Mouse (Mus musculus): Measurements from ENCODE around the gene Egr4. TPM values are rescaled to one million over a fixed set of nuclear protein-coding genes. Genes with fewer than 3 reads are reported as not detected.

Egr4 gene
- polyA plus RNA-seq, 1 experiment from 2014 or later: not detected

GRCm38 (mm10) chr6:85472542-85472941 lies 40.8 kb downstream of the Egr4 start:
- 52% methylated on average over 5 of the region's 5 CpGs for WGBS
- no peak overlapping the region for H3K9ac ChIP-seq
- peaks cover 20% of the 10 kb centered on the region for H3K36me3 ChIP-seq
- peaks cover 54% of the 10 kb centered on the region for H3K27me3 ChIP-seq (replicated peaks)
- no peak overlapping the region for H3K4me3 ChIP-seq
- ATAC-seq (ENCODE audit: insufficient number of reproducible peaks, low FRiP score): no peak
- H3K4me2 ChIP-seq: no peak overlapping the region
- H3K4me1 ChIP-seq (replicated peaks): no peaks in the 10 kb centered on the region
- H3K27ac ChIP-seq (ENCODE audit: poor library complexity, severe bottlenecking): no peak overlapping the region
- H3K9me3 ChIP-seq (replicated peaks): no peaks in the 10 kb centered on the region

DNA sequence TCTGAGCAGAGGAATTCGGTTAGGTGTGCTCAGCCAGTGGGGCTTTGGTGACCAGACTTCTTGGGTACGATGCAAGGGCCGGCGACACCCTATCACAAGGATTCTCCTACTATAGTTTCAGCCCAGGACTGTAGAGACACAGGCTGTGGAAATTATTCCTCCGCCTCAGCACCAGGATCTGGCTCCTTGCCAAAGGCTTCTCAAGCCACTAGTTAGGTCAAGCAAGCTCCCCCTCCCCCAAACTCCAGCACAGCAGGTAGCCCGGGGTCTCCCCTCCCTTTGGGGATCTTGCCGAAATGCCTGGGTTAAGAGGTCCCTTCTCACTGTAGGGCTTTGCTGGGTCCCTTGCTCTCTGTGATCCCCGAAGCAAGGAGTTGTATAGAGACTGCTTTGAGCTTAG lies 41.4 kb downstream of the Egr4 start:
- peaks cover 48% of the 10 kb centered on the region for H3K27me3 ChIP-seq (replicated peaks)
- 50% methylated on average over 8 of the region's 8 CpGs for WGBS
- ATAC-seq (ENCODE audit: insufficient number of reproducible peaks, low FRiP score): no peak

GRCm38 (mm10) chr6:85469660-85470430 lies 43.5 kb downstream of the Egr4 start:
- no peaks in the 10 kb centered on the region for H3K4me1 ChIP-seq (replicated peaks)
- peaks cover 28% of the 10 kb centered on the region; the same call in 1 of the 2 replicates for H3K27me3 ChIP-seq (replicated peaks)
- H3K9ac ChIP-seq: no peak overlapping the region
- H3K36me3 ChIP-seq: peaks cover 47% of the 10 kb centered on the region
- no peak overlapping the region for H3K4me3 ChIP-seq
- H3K27ac ChIP-seq (ENCODE audit: poor library complexity, severe bottlenecking): no peak overlapping the region
- no peak overlapping the region for H3K4me2 ChIP-seq
- no peak for ATAC-seq (ENCODE audit: insufficient number of reproducible peaks, low FRiP score)
- 71% methylated on average over 5 of the region's 5 CpGs for WGBS
- no peaks in the 10 kb centered on the region for H3K9me3 ChIP-seq (replicated peaks)

More for the DNA sequence above, 41.4 kb downstream of the Egr4 start:
- peaks cover 26% of the 10 kb centered on the region for H3K36me3 ChIP-seq
- H3K4me3 ChIP-seq: no peak overlapping the region
- H3K27ac ChIP-seq (ENCODE audit: poor library complexity, severe bottlenecking): no peak overlapping the region
- H3K4me2 ChIP-seq: no peak overlapping the region
- no peaks in the 10 kb centered on the region for H3K4me1 ChIP-seq (replicated peaks)
- H3K9me3 ChIP-seq (replicated peaks): no peaks in the 10 kb centered on the region
- no peak overlapping the region for H3K9ac ChIP-seq

GRCm38 (mm10) chr6:85465381-85465780 lies 48.0 kb downstream of the Egr4 start:
- Histone ChIP-seq H3K27ac (ENCODE audit: poor library complexity, severe bottlenecking) (no peak overlapping the region), H3K27me3 (replicated peaks) (no peaks in the 10 kb centered on the region), H3K4me1 (replicated peaks) (no peaks in the 10 kb centered on the region), H3K4me2 (no peak overlapping the region), H3K36me3 (peaks cover 91% of the 10 kb centered on the region), H3K4me3 (no peak overlapping the region), H3K9me3 (replicated peaks) (no peaks in the 10 kb centered on the region), H3K9ac (no peak overlapping the region)
- ATAC-seq (ENCODE audit: insufficient number of reproducible peaks, low FRiP score): no peak

Other genes with a start within 250 kb of the Egr4 start
- 2.9 and 3.9 TPM in 2 replicates for gene Sfxn5, start 180.2 kb downstream of the Egr4 start, polyA plus RNA-seq (2016; fragmentation: Nextera tagmentation; extraction: Ambion mirVana)
- 42.0 and 42.6 TPM in 2 replicates for gene Rab11fip5, start 139.0 kb downstream of the Egr4 start, polyA plus RNA-seq (2016; fragmentation: Nextera tagmentation; extraction: Ambion mirVana)
- not detected in 2 replicates for gene Noto, start 89.7 kb downstream of the Egr4 start, polyA plus RNA-seq (2016; fragmentation: Nextera tagmentation; extraction: Ambion mirVana)
- gene Smyd5, start 81.6 kb downstream of the Egr4 start, polyA plus RNA-seq (2016; fragmentation: Nextera tagmentation; extraction: Ambion mirVana): 41.3 and 46.1 TPM in 2 replicates
- 393 and 395 TPM in 2 replicates for gene Cct7, start 62.1 kb downstream of the Egr4 start, polyA plus RNA-seq (2016; fragmentation: Nextera tagmentation; extraction: Ambion mirVana)
- 35.5 and 37.1 TPM in 2 replicates for gene Pradc1, start 61.6 kb downstream of the Egr4 start, polyA plus RNA-seq (2016; fragmentation: Nextera tagmentation; extraction: Ambion mirVana)
- 0.03 and 0.06 TPM in 2 replicates for gene Fbxo41, start 10.6 kb downstream of the Egr4 start, polyA plus RNA-seq (2016; fragmentation: Nextera tagmentation; extraction: Ambion mirVana)
- 4.2 and 4.7 TPM in 2 replicates for gene Alms1, start 73.9 kb upstream of the Egr4 start, polyA plus RNA-seq (2016; fragmentation: Nextera tagmentation; extraction: Ambion mirVana)
- not detected in 2 replicates for gene Nat8f7, start 199.6 kb upstream of the Egr4 start, polyA plus RNA-seq (2016; fragmentation: Nextera tagmentation; extraction: Ambion mirVana)